Mouse (Mus musculus): ENCODE measurements at regions not wholly inside any gene's neighbourhood (a gene's known extent, or its start where the extent isn't known, plus 50 kb on each side); places are given as distances from the start of the nearest gene placed in this dataset.

GRCm38 (mm10) chr12:12765490-12766058, 176.1 kb downstream of the Mycn start:
- DNase-seq (ENCODE audit: low spot score in 2 of 2) = no peak

- DNase-seq (ENCODE audit: low spot score in 2 of 2) = no peak
Measured at GRCm38 (mm10) chr12:12765055-12765454, 176.7 kb downstream of the Mycn start.

- DNase-seq (ENCODE audit: low spot score in 2 of 2) = no peak
Measured at GRCm38 (mm10) chr12:12764586-12764985, 177.1 kb downstream of the Mycn start.

GRCm38 (mm10) chr12:12756301-12756948, 185.3 kb downstream of the Mycn start:
- no peak for DNase-seq (ENCODE audit: low spot score in 2 of 2)

- DNase-seq (ENCODE audit: low spot score in 2 of 2) = no peak
Measured at GRCm38 (mm10) chr12:12753849-12754248, 187.9 kb downstream of the Mycn start.

GRCm38 (mm10) chr12:12751670-12752426, 189.9 kb downstream of the Mycn start:
- DNase-seq (ENCODE audit: low spot score in 2 of 2) = no peak

GRCm38 (mm10) chr12:12749690-12750089, 192.0 kb downstream of the Mycn start:
- no peak for DNase-seq (ENCODE audit: low spot score in 2 of 2)

- no peak for DNase-seq (ENCODE audit: low spot score in 2 of 2)
Measured at GRCm38 (mm10) chr12:12746852-12747454, 194.8 kb downstream of the Mycn start.

GRCm38 (mm10) chr12:12744492-12744891, 197.2 kb downstream of the Mycn start:
- DNase-seq (ENCODE audit: low spot score in 2 of 2) = no peak

- no peak for DNase-seq (ENCODE audit: low spot score in 2 of 2)
Measured at GRCm38 (mm10) chr12:12738631-12739331, 202.9 kb downstream of the Mycn start.

GRCm38 (mm10) chr12:12725797-12726196, 215.9 kb downstream of the Mycn start:
- no peak for DNase-seq (ENCODE audit: low spot score in 2 of 2)

GRCm38 (mm10) chr12:12725075-12725474, 216.6 kb downstream of the Mycn start:
- DNase-seq (ENCODE audit: low spot score in 2 of 2) = no peak

- DNase-seq (ENCODE audit: low spot score in 2 of 2) = no peak
Measured at GRCm38 (mm10) chr12:12723724-12724487, 217.8 kb downstream of the Mycn start.

- no peak for DNase-seq (ENCODE audit: low spot score in 2 of 2)
Measured at GRCm38 (mm10) chr12:12722982-12723661, 218.6 kb downstream of the Mycn start.

- no peak for DNase-seq (ENCODE audit: low spot score in 2 of 2)
Measured at GRCm38 (mm10) chr12:12716691-12717090, 225.0 kb downstream of the Mycn start.

GRCm38 (mm10) chr12:12715956-12716669, 225.6 kb downstream of the Mycn start:
- DNase-seq (ENCODE audit: low spot score in 2 of 2) = no peak

GRCm38 (mm10) chr12:12715528-12715927, 226.2 kb downstream of the Mycn start:
- no peak for DNase-seq (ENCODE audit: low spot score in 2 of 2)

- no peak for DNase-seq (ENCODE audit: low spot score in 2 of 2)
Measured at GRCm38 (mm10) chr12:12710184-12710609, 231.5 kb downstream of the Mycn start.

- DNase-seq (ENCODE audit: low spot score in 2 of 2) = no peak
Measured at GRCm38 (mm10) chr12:12708954-12709523, 232.7 kb downstream of the Mycn start.
